Mouse (Mus musculus) thymus, postnatal 14 days (tissue): ENCODE measurements at regions not wholly inside any gene's neighbourhood (a gene's known extent, or its start where the extent isn't known, plus 50 kb on each side); places are given as distances from the start of the nearest gene placed in this dataset.

Source experiments
- DNase-seq: peaks from one replicate; pipeline ENCODE4 v3.0.0; 2021

- no peak for DNase-seq
These were observed 332.6 kb upstream of the Zfp462 start for GRCm38 (mm10) chr4:54611990-54612980.

GRCm38 (mm10) chr4:54613076-54613475, 331.8 kb upstream of the Zfp462 start:
- no peak for DNase-seq

- no peak for DNase-seq
These were observed 331.2 kb upstream of the Zfp462 start for GRCm38 (mm10) chr4:54613611-54614010.

GRCm38 (mm10) chr4:54615886-54616285, 329.0 kb upstream of the Zfp462 start:
- no peak for DNase-seq

- DNase-seq = no peak
These were observed 320.6 kb upstream of the Zfp462 start for GRCm38 (mm10) chr4:54624024-54624873.

GRCm38 (mm10) chr4:54636986-54637641, 307.7 kb upstream of the Zfp462 start:
- DNase-seq = no peak

- DNase-seq = no peak
These were observed 298.8 kb upstream of the Zfp462 start for GRCm38 (mm10) chr4:54646033-54646432.

GRCm38 (mm10) chr4:54646459-54646858, 298.4 kb upstream of the Zfp462 start:
- DNase-seq = no peak

GRCm38 (mm10) chr4:54648254-54648653, 296.6 kb upstream of the Zfp462 start:
- no peak for DNase-seq

GRCm38 (mm10) chr4:54651646-54652110, 293.2 kb upstream of the Zfp462 start:
- no peak for DNase-seq

- no peak for DNase-seq
These were observed 292.5 kb upstream of the Zfp462 start for GRCm38 (mm10) chr4:54652111-54653021.

- no peak for DNase-seq
These were observed 291.6 kb upstream of the Zfp462 start for GRCm38 (mm10) chr4:54653097-54653776.
